Mouse (Mus musculus) intestine, postnatal 0 days (tissue): ENCODE data around the gene Gpam. TPM values are rescaled to one million over a fixed set of nuclear protein-coding genes. Genes with fewer than 3 reads are reported as not detected.

ENCODE experiments used
- ATAC-seq: fragments of 200-750 bp; cut with Nextera tagmentation; 2 replicates; pipeline ENCODE4 v1.8.0; 2017; ENCODE audit warnings: mild to moderate bottlenecking, moderate TSS enrichment, moderate library complexity
- H3K27ac ChIP-seq: fragments of 300-500 bp; sonication (generic); 2 replicates; pipeline ENCODE4 v1.5.1; 2014; ENCODE audit warnings: mild to moderate bottlenecking, low read depth, low read length, moderate library complexity
- H3K27me3 ChIP-seq: fragments of 300-500 bp; sonication (generic); replicated peaks from 2 replicates; pipeline ENCODE4 v1.6.1; 2014; ENCODE audit warnings: low read length, mixed read lengths; ENCODE audit not compliant: control insufficient read depth, insufficient read depth
- H3K36me3 ChIP-seq: fragments of 300-500 bp; sonication (generic); 2 replicates; pipeline ENCODE4 v1.6.1; 2014; ENCODE audit warnings: mild to moderate bottlenecking, moderate library complexity; ENCODE audit not compliant: control insufficient read depth, insufficient read depth
- H3K4me1 ChIP-seq: fragments of 300-500 bp; sonication (generic); replicated peaks from 2 replicates; pipeline ENCODE4 v1.6.1; 2014; ENCODE audit warnings: antibody characterized with exemption, low read length, mixed read lengths; ENCODE audit not compliant: control insufficient read depth, insufficient read depth
- H3K4me2 ChIP-seq: fragments of 300-500 bp; sonication (generic); replicated peaks from 2 replicates; pipeline ENCODE4 v1.6.1; 2014; ENCODE audit warnings: low read depth, mild to moderate bottlenecking, moderate library complexity
- H3K4me3 ChIP-seq: fragments of 300-500 bp; sonication (generic); 2 replicates; pipeline ENCODE4 v1.5.1; 2014; ENCODE audit warnings: low read depth, low read length
- H3K9ac ChIP-seq: fragments of 300-500 bp; sonication (generic); 2 replicates; pipeline ENCODE4 v1.6.1; 2014; ENCODE audit warnings: mild to moderate bottlenecking, low read depth, low read length
- H3K9me3 ChIP-seq: fragments of 300-500 bp; sonication (generic); 2 replicates; pipeline ENCODE4 v1.6.1; 2016; ENCODE audit warnings: mixed run types; ENCODE audit not compliant: control insufficient read depth
- CTCF ChIP-seq: sonication (generic); IDR thresholded peaks from 2 replicates; pipeline ENCODE4 v1.5.1; 2016; ENCODE audit warnings: low read depth, mild to moderate bottlenecking, control low read depth, antibody characterized with exemption, moderate library complexity
- WGBS: fragments of 180-500 bp; shearing (Covaris S2); extraction: QIAGEN DNeasy Blood & Tissue Kit; methylation state at CpG from one replicate; pipeline ENCODE4 v1.1.7; 2014; 5-methylcytosine and 5-hydroxymethylcytosine counted together
- polyA plus RNA-seq: library from polyadenylated mRNA; unstranded; fragments of >200 nt; fragmentation: Nextera tagmentation; extraction: Ambion mirVana; gene quantifications from 2 replicates; pipeline ENCODE4 v1.2.1, GENCODE M21; 2015

Gene Gpam
- polyA plus RNA-seq, 1 experiment from 2014 or later, result 6.6 TPM

- WGBS, result 52% methylated on average over 11 of the region's 11 CpGs
- peaks cover 7% of the 10 kb centered on the region; the same call in 1 of the 2 replicates for H3K4me1 ChIP-seq
- no peak overlapping the region for H3K27ac ChIP-seq
- no peak for ATAC-seq
- H3K4me2 ChIP-seq, result no peak overlapping the region
- H3K9me3 ChIP-seq, result no peaks in the 10 kb centered on the region
- H3K27me3 ChIP-seq, result no peaks in the 10 kb centered on the region
- H3K4me3 ChIP-seq, result no peak overlapping the region
- TF ChIP-seq CTCF, result no peak
- no peak overlapping the region for H3K9ac ChIP-seq
- no peaks in the 10 kb centered on the region for H3K36me3 ChIP-seq
These were observed 23.8 kb downstream of the Gpam start for GRCm38 (mm10) chr19:55103081-55103830.

GRCm38 (mm10) chr19:55101659-55102058 lies 25.4 kb downstream of the Gpam start:
- H3K4me3 ChIP-seq, result no peak overlapping the region
- no peak overlapping the region for H3K4me2 ChIP-seq
- no peaks in the 10 kb centered on the region for H3K27me3 ChIP-seq
- H3K9ac ChIP-seq, result no peak overlapping the region
- WGBS, result 77% methylated on average over 4 of the region's 4 CpGs
- TF ChIP-seq CTCF, result no peak
- H3K9me3 ChIP-seq, result no peaks in the 10 kb centered on the region
- H3K27ac ChIP-seq, result no peak overlapping the region
- H3K4me1 ChIP-seq, result peaks cover 10% of the 10 kb centered on the region; the same call in 1 of the 2 replicates
- H3K36me3 ChIP-seq, result no peaks in the 10 kb centered on the region
- ATAC-seq, result no peak

GRCm38 (mm10) chr19:55100227-55101140 lies 26.6 kb downstream of the Gpam start:
- Histone ChIP-seq H3K4me1 (peaks cover 10% of the 10 kb centered on the region; the same call in 1 of the 2 replicates), H3K9ac (peak overlapping the region; percentile 88; the same call in 1 of the 2 replicates), H3K4me3 (peak overlapping the region; percentile 94), H3K27me3 (no peaks in the 10 kb centered on the region), H3K9me3 (no peaks in the 10 kb centered on the region), H3K36me3 (peaks cover 6% of the 10 kb centered on the region; the same call in 1 of the 2 replicates), H3K27ac (no peak overlapping the region), H3K4me2 (peak overlapping the region; percentile 97)
- WGBS, result 32% methylated on average over 2 of the region's 2 CpGs
- no peak for TF ChIP-seq CTCF
- no peak for ATAC-seq

- H3K4me1 ChIP-seq, result peaks cover 10% of the 10 kb centered on the region; the same call in 1 of the 2 replicates
- WGBS, result under 1% methylated on average over 68 of the region's 69 CpGs
- ATAC-seq, result peak; percentile 86
- peak overlapping the region; percentile 94 for H3K4me3 ChIP-seq
- H3K9ac ChIP-seq, result peak overlapping the region; percentile 88
- TF ChIP-seq CTCF, result no peak
- H3K4me2 ChIP-seq, result peak overlapping the region; percentile 97
- H3K27me3 ChIP-seq, result no peaks in the 10 kb centered on the region
- peak overlapping the region; percentile 77 for H3K27ac ChIP-seq
- peaks cover 7% of the 10 kb centered on the region; the same call in 1 of the 2 replicates for H3K36me3 ChIP-seq
- no peaks in the 10 kb centered on the region for H3K9me3 ChIP-seq
These were observed 27.6 kb downstream of the Gpam start for GRCm38 (mm10) chr19:55099184-55100160.

- H3K27me3 ChIP-seq, result no peaks in the 10 kb centered on the region
- H3K4me2 ChIP-seq, result peak overlapping the region; percentile 97
- no peaks in the 10 kb centered on the region for H3K9me3 ChIP-seq
- H3K4me1 ChIP-seq, result peaks cover 10% of the 10 kb centered on the region; the same call in 1 of the 2 replicates
- H3K27ac ChIP-seq, result peak overlapping the region; percentile 77
- peak; percentile 55 for ATAC-seq
- 0 out of 2 replicates have a peak, but pooled peaks have one; percentile 14 for TF ChIP-seq CTCF
- peak overlapping the region; percentile 88 for H3K9ac ChIP-seq
- H3K36me3 ChIP-seq, result peaks cover 10% of the 10 kb centered on the region; the same call in 1 of the 2 replicates
- peak overlapping the region; percentile 94 for H3K4me3 ChIP-seq
- WGBS, result 1% methylated on average over 30 of the region's 30 CpGs
These were observed 28.4 kb downstream of the Gpam start for GRCm38 (mm10) chr19:55098409-55099183.
